Mouse (Mus musculus): Measurements from ENCODE around the gene 4930564D02Rik.
A peak's percentile ranks its signal among the peaks of the same experiment; 100 is the strongest.

4930564D02Rik gene

DNA sequence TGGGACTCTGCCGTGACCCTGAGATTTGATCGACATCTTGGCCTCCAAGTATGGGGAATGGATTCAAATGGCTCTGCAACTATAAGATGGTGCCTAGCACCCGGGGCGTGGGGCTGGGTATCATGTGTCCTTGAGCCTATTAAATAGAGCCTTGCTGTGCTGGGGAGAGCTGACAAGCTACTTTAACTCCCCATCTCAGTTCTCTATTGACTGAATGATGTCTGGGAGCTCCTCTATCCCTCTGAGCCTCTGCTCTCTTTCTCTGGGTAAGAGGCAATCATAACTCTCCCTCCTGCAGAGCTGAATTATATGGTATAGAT lies 33.6 kb downstream of the 4930564D02Rik start:
- no peak for DNase-seq (ENCODE audit: inconsistent age in 2 of 2, low spot score in 1 of 2)

- DNase-seq (ENCODE audit: inconsistent age in 2 of 2, low spot score in 1 of 2), result no peak
These were observed 39.2 kb downstream of the 4930564D02Rik start for GRCm38 (mm10) chr3:105105827-105106226.

DNA sequence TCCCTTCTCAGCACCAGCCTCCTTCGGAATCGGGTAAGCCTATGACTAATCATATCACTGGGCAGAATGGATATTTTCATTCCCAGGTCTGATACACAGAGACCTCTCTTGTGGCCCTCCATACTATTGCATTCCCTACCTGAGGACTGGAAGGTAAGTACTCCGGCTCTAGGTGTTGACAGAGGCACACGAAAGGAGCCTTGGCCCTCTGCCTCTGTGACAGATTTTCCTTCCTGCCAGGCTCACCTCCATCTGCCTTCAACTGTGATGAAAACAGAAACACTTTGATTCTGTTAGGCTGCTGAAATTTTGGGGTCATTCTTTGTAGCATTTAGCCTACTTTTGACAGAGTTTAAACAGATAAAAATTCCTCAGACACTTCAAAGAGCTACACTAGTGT lies 47.2 kb downstream of the 4930564D02Rik start:
- no peak for DNase-seq (ENCODE audit: inconsistent age in 2 of 2, low spot score in 1 of 2)

DNA sequence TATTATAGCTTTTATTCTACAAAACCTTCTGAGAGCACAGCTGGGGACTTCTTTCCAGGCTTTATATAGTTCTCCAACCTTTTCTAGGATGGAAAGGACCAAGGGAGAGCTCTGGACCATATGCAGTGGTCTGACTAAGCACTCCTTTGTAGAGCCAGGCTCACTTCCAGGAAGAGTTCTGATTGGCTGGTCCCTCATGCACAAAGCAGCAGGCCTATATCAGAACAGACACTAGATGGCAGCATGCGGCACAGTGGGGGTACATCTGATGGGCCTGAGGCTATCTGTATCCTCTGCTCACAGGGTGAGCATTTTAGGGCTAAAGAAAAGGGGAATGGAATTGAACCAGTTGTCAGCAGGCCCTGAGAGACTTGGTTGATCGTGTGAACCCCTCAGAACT lies 47.6 kb downstream of the 4930564D02Rik start:
- DNase-seq (ENCODE audit: inconsistent age in 2 of 2, low spot score in 1 of 2), result peak; percentile 73 to 89

- DNase-seq (ENCODE audit: inconsistent age in 2 of 2, low spot score in 1 of 2), result no peak
These were observed 50.0 kb downstream of the 4930564D02Rik start for GRCm38 (mm10) chr3:105116596-105116995.

GRCm38 (mm10) chr3:105123776-105124175 lies 57.1 kb downstream of the 4930564D02Rik start:
- DNase-seq (ENCODE audit: inconsistent age in 2 of 2, low spot score in 1 of 2), result no peak

GRCm38 (mm10) chr3:105127881-105128280 lies 61.2 kb downstream of the 4930564D02Rik start:
- no peak for DNase-seq (ENCODE audit: inconsistent age in 2 of 2, low spot score in 1 of 2)

All from adrenal gland, adult (tissue).